Mouse (Mus musculus) intestine, embryonic 14.5 days (tissue): ENCODE results near the gene 4930524N10Rik. TPM values are rescaled to one million over a fixed set of nuclear protein-coding genes. Genes with fewer than 3 reads are reported as not detected.

Experiments used
- ATAC-seq: fragments of 200-750 bp; cut with Nextera tagmentation; replicated peaks from 2 replicates; pipeline ENCODE4 v1.8.0; 2017; ENCODE audit warnings: low read depth, moderate number of reproducible peaks, moderate TSS enrichment, moderate library complexity; ENCODE audit not compliant: low FRiP score, low TSS enrichment
- DNase-seq: peaks from one replicate; pipeline ENCODE4 v3.0.0-alpha.2; 2018; ENCODE audit warnings: low spot score
- H3K27ac ChIP-seq: fragments of 300-500 bp; sonication (generic); 2 replicates; pipeline ENCODE4 v1.5.1; 2014; ENCODE audit warnings: low read depth, mild to moderate bottlenecking, control low read depth
- H3K27me3 ChIP-seq: fragments of 300-500 bp; sonication (generic); replicated peaks from 2 replicates; pipeline ENCODE4 v1.6.1; 2014; ENCODE audit warnings: low read length, control low read depth; ENCODE audit not compliant: control insufficient read depth, insufficient read depth
- H3K36me3 ChIP-seq: fragments of 300-500 bp; sonication (generic); 2 replicates; pipeline ENCODE4 v1.6.1; 2014; ENCODE audit warnings: low read length, control low read depth; ENCODE audit not compliant: control insufficient read depth, insufficient read depth
- H3K4me1 ChIP-seq: fragments of 300-500 bp; sonication (generic); replicated peaks from 2 replicates; pipeline ENCODE4 v1.6.1; 2014; ENCODE audit warnings: low read length, control low read depth, mixed read lengths; ENCODE audit not compliant: control insufficient read depth, insufficient read depth
- H3K4me2 ChIP-seq: fragments of 300-500 bp; sonication (generic); 2 replicates; pipeline ENCODE4 v1.6.1; 2014; ENCODE audit warnings: low read length
- H3K4me3 ChIP-seq: fragments of 300-500 bp; sonication (generic); 2 replicates; pipeline ENCODE4 v1.5.1; 2014; ENCODE audit warnings: low read depth, low read length, control low read depth, mixed read lengths
- H3K9ac ChIP-seq: fragments of 300-500 bp; sonication (generic); 2 replicates; pipeline ENCODE4 v1.6.1; 2014; ENCODE audit warnings: mild to moderate bottlenecking, low read length
- H3K9me3 ChIP-seq: fragments of 300-500 bp; sonication (generic); 2 replicates; pipeline ENCODE4 v1.6.1; 2016; ENCODE audit warnings: low read length, control low read depth; ENCODE audit not compliant: control insufficient read depth
- WGBS: fragments of 180-500 bp; shearing (Covaris S2); extraction: QIAGEN DNeasy Blood & Tissue Kit; methylation state at CpG from one replicate; pipeline ENCODE4 v1.1.7; 2014; 5-methylcytosine and 5-hydroxymethylcytosine counted together
- polyA plus RNA-seq: library from polyadenylated mRNA; unstranded; fragments of >200 nt; fragmentation: Nextera tagmentation; extraction: Ambion mirVana; gene quantifications from 2 replicates; pipeline ENCODE4 v1.2.1, GENCODE M21; 2014

4930524N10Rik gene
- polyA plus RNA-seq, result not detected in 2 replicates

GRCm38 (mm10) chrX:154343292-154343691 lies at the start of gene 4930524N10Rik:
TSS of gene 4930524N10Rik (minus strand) at chrX:154343392.
- H3K9ac ChIP-seq, result no peak within 1 kb of the TSS
- H3K4me1 ChIP-seq, result no peaks in the 10 kb centered on the region
- H3K4me2 ChIP-seq, result no peak within 1 kb of the TSS
- no peaks in the 10 kb centered on the region for H3K9me3 ChIP-seq
- H3K27me3 ChIP-seq, result no peaks in the 10 kb centered on the region
- no peak for ATAC-seq
- 26% methylated on average over 1 of the region's 1 CpGs for WGBS
- H3K4me3 ChIP-seq, result no peak within 1 kb of the TSS
- H3K27ac ChIP-seq, result no peak within 1 kb of the TSS
- no peak for DNase-seq
- no peaks in the 10 kb centered on the region for H3K36me3 ChIP-seq

- Histone ChIP-seq H3K4me3 (no peak overlapping the region), H3K4me2 (no peak overlapping the region), H3K4me1 (no peaks in the 10 kb centered on the region), H3K9me3 (0 out of 2 replicates have a peak, but pooled peaks cover 4% of the 10 kb centered on the region), H3K36me3 (no peaks in the 10 kb centered on the region), H3K9ac (no peak overlapping the region), H3K27me3 (no peaks in the 10 kb centered on the region), H3K27ac (no peak overlapping the region)
- DNase-seq (no peak), ATAC-seq (no peak)
- 74% methylated on average over 3 of the region's 3 CpGs for WGBS
These were observed 6.8 kb upstream of the 4930524N10Rik start for GRCm38 (mm10) chrX:154350042-154350441.

GRCm38 (mm10) chrX:154349302-154350041 lies 6.3 kb upstream of the 4930524N10Rik start:
- 81% methylated on average over 7 of the region's 7 CpGs for WGBS
- H3K4me2 ChIP-seq, result no peak overlapping the region
- no peak for ATAC-seq
- no peak overlapping the region for H3K27ac ChIP-seq
- H3K27me3 ChIP-seq, result no peaks in the 10 kb centered on the region
- H3K4me3 ChIP-seq, result no peak overlapping the region
- H3K9ac ChIP-seq, result no peak overlapping the region
- no peak for DNase-seq
- H3K4me1 ChIP-seq, result no peaks in the 10 kb centered on the region
- H3K9me3 ChIP-seq, result 0 out of 2 replicates have a peak, but pooled peaks cover 4% of the 10 kb centered on the region
- no peaks in the 10 kb centered on the region for H3K36me3 ChIP-seq

- H3K36me3 ChIP-seq, result no peaks in the 10 kb centered on the region
- H3K9ac ChIP-seq, result no peak overlapping the region
- ATAC-seq (no peak), DNase-seq (no peak)
- no peak overlapping the region for H3K27ac ChIP-seq
- no peaks in the 10 kb centered on the region for H3K4me1 ChIP-seq
- 0 out of 2 replicates have a peak, but pooled peaks cover 4% of the 10 kb centered on the region for H3K9me3 ChIP-seq
- no peak overlapping the region for H3K4me3 ChIP-seq
- H3K4me2 ChIP-seq, result no peak overlapping the region
- WGBS, result 80% methylated on average over 3 of the region's 3 CpGs
- H3K27me3 ChIP-seq, result no peaks in the 10 kb centered on the region
These were observed 4.7 kb upstream of the 4930524N10Rik start for GRCm38 (mm10) chrX:154347933-154348332.

Other genes starting within 250 kb of the 4930524N10Rik start
- gene Gm15140, start 222.7 kb downstream of the 4930524N10Rik start, polyA plus RNA-seq, result not detected in 2 replicates
- not detected in 2 replicates for gene Samt4, start 138.6 kb upstream of the 4930524N10Rik start, polyA plus RNA-seq
- gene Samt2, start 236.0 kb upstream of the 4930524N10Rik start, polyA plus RNA-seq, result not detected in 2 replicates